Mouse (Mus musculus): ENCODE data around the gene Vmn1r33.
"Not testable (repeated sequence)": the region's sequence is repeated elsewhere in the genome, so short reads cannot be mapped to it uniquely, and the experiment has no call there.

DNA sequence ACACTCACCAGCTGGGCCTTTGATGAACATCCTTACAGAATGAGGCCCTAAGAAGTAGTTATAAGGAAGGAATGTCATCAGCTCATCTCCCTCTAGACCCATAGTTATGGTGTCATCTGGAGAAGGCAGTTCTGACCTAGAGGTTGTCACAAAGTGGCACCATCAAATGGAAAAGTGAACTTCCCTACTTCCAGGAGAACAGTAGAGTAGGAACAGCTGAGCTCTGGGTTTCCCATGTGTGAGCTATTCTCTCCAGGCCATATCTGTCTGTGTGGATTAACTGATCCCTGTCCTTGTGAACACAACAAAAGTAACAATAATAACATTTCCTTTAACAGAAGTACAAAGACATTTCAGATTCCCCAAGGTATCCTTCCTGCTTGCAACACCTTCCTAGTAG is at the start of gene Vmn1r33:
- TF ChIP-seq CTCF (conservative IDR thresholded peaks at IDR 0.05; ENCODE audit: low read length); NANOG (IDR thresholded peaks at IDR 0.05; ENCODE audit: borderline replicate concordance, low read length); POU5F1 (IDR thresholded peaks at IDR 0.05; ENCODE audit: borderline replicate concordance, low read length): not testable (repeated sequence)

All from E14TG2a.4 (cell line).